Comparison of ENCODE assay signal across 21 mouse cellular contexts in the genomic region with DNA sequence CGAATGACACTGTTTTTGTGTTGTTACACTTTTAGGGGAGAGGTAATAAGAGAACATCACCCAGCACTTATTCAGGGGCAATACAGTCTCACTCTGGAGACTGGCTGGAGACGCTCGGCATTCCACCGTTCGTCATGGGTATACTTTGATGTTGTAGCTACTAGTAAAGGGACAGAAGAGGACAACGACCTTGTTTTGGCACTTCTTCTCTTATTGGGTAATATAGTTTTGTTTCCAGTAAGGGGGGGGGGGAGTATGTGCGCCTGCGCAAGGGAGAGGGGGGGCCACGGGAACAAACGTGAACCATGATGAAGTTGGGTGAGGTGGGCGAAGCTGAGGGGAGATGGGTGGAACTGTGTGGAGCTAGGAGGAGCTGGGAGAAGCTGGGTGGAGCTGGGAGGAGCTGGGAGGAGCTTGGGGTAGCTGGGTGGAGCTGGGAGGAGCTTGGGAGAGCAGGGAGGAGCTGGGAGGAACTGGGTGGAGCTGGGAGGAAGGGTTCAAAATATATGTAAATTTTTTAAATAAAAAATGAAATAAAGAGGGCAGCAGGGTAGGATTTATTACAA.
DNase-seq lines count a peak whose midpoint lies in the region; ATAC-seq lines count a peak whose summit lies in the region.
"Had no signal": no experiment of that assay in that cellular context is flagged by ENCODE, and none has a peak within 500 bp of the region (broad histone marks: within the 10 kb centered on the region; RNA-seq: fewer than 3 reads in every experiment).

No protein-coding gene starts in this region.

- peak; percentile 60 for DNase-seq in adrenal gland, adult 2 months
- DNase-seq in adrenal gland, adult 8-10 months: no peak
- no peak for DNase-seq in kidney, postnatal 10 days
- DNase-seq in adrenal gland, postnatal 36 days: peak; percentile 34 to 57
- DNase-seq in liver, embryonic 13.5 days: peak; percentile 23
- no peak for DNase-seq in ovary, adult 18-20 months (ENCODE audit: low spot score)
- no peak for DNase-seq in heart, adult 11 months
- DNase-seq: cerebellum, adult 9-10 months; gastrocnemius, postnatal 10 days; heart, adult 2 months; heart, postnatal 36 days had no signal

- H3K9me3 ChIP-seq in kidney, embryonic 16.5 days (ENCODE audit: low read length): peaks cover 16% of the 10 kb centered on the region
- H3K9me3 ChIP-seq in liver, embryonic 13.5 days (replicated peaks): no peaks in the 10 kb centered on the region
- H3K9me3 ChIP-seq: G1E; intestine, embryonic 15.5 days had no signal

- no peak overlapping the region for H3K9ac ChIP-seq in kidney, embryonic 16.5 days (replicated peaks; ENCODE audit: low read length)
- H3K9ac ChIP-seq in liver, embryonic 13.5 days: no peak overlapping the region
- H3K9ac ChIP-seq: hindbrain, embryonic 14.5 days; intestine, embryonic 15.5 days; kidney, embryonic 15.5 days; midbrain, embryonic 15.5 days had no signal

- no peak overlapping the region for H3K4me2 ChIP-seq in kidney, embryonic 16.5 days (replicated peaks; ENCODE audit: low read depth, low read length)
- H3K4me2 ChIP-seq in liver, embryonic 13.5 days: no peak overlapping the region
- H3K4me2 ChIP-seq: hindbrain, embryonic 14.5 days; intestine, embryonic 15.5 days; kidney, embryonic 15.5 days; midbrain, embryonic 15.5 days had no signal

- no peak overlapping the region for H3K4me3 ChIP-seq in kidney, embryonic 16.5 days (ENCODE audit: low read length)
- H3K4me3 ChIP-seq in liver, embryonic 13.5 days (replicated peaks): no peak overlapping the region
- H3K4me3 ChIP-seq: embryonic facial prominence, embryonic 10.5 days; heart, adult 2 months; intestine, embryonic 15.5 days; kidney, embryonic 15.5 days; midbrain, embryonic 15.5 days; myocyte had no signal

- ATAC-seq in kidney, embryonic 16.5 days (ENCODE audit: low FRiP score, low TSS enrichment): peak; percentile 51; the same call in 1 of the 2 replicates
- peak; percentile 65; the same call in 1 of the 2 replicates for ATAC-seq in liver, embryonic 13.5 days (ENCODE audit: low read depth)
- ATAC-seq: CD4-positive, CD25-positive, alpha-beta regulatory T cell, adult 4 months; intestine, embryonic 15.5 days; lung, postnatal 0 days; midbrain, embryonic 15.5 days had no signal

- WGBS in kidney, embryonic 16.5 days: 70% methylated on average over 11 of the region's 11 CpGs
- 79% methylated on average over 11 of the region's 11 CpGs for WGBS in liver, embryonic 13.5 days (ENCODE audit: insufficient replicate concordance)

- H3K27ac ChIP-seq in kidney, embryonic 16.5 days (ENCODE audit: low read length): no peak overlapping the region
- no peak overlapping the region for H3K27ac ChIP-seq in liver, embryonic 13.5 days
- H3K27ac ChIP-seq: embryonic facial prominence, embryonic 10.5 days; heart, adult 2 months; hindbrain, embryonic 14.5 days; intestine, embryonic 15.5 days; kidney, embryonic 15.5 days; midbrain, embryonic 15.5 days had no signal

- no peaks in the 10 kb centered on the region for H3K27me3 ChIP-seq in kidney, embryonic 16.5 days (ENCODE audit: insufficient read depth, low read length)
- no peaks in the 10 kb centered on the region for H3K27me3 ChIP-seq in liver, embryonic 13.5 days
- H3K27me3 ChIP-seq: intestine, embryonic 15.5 days; kidney, embryonic 15.5 days; midbrain, embryonic 15.5 days had no signal

- H3K36me3 ChIP-seq in kidney, embryonic 16.5 days (ENCODE audit: insufficient read depth, low read length): peaks cover 8% of the 10 kb centered on the region
- no peaks in the 10 kb centered on the region for H3K36me3 ChIP-seq in liver, embryonic 13.5 days
- H3K36me3 ChIP-seq: intestine, embryonic 15.5 days; midbrain, embryonic 15.5 days had no signal

- no peaks in the 10 kb centered on the region for H3K4me1 ChIP-seq in kidney, embryonic 16.5 days (ENCODE audit: insufficient read depth, low read length)
- H3K4me1 ChIP-seq in liver, embryonic 13.5 days (replicated peaks): peaks cover 5% of the 10 kb centered on the region
- H3K4me1 ChIP-seq: kidney, embryonic 15.5 days; midbrain, embryonic 15.5 days had no signal

Comparison
In these comparisons a context has a peak if more than half of its experiments do, and no peak if none do; other contexts are left out.
1. DNase-seq: peak in adrenal gland, adult 2 months (single experiment), adrenal gland, postnatal 36 days (2 of 2) and liver, embryonic 13.5 days (single experiment); none in adrenal gland, adult 8-10 months (single experiment), kidney, postnatal 10 days (single experiment), ovary, adult 18-20 months (single experiment) and heart, adult 11 months (single experiment).